Mouse (Mus musculus): ENCODE measurements at regions not wholly inside any gene's neighbourhood (a gene's known extent, or its start where the extent isn't known, plus 50 kb on each side); places are given as distances from the start of the nearest gene placed in this dataset.
"Not testable (repeated sequence)": the region's sequence is repeated elsewhere in the genome, so short reads cannot be mapped to it uniquely, and the experiment has no call there.

GRCm38 (mm10) chr14:86069329-86069728, 1071.7 kb downstream of the Diaph3 start:
- Histone ChIP-seq H3K9me3 (ENCODE audit: control insufficient read depth, low read length) (no peaks in the 10 kb centered on the region), H3K4me3 (replicated peaks; ENCODE audit: low read depth, low read length) (no peak overlapping the region), H3K36me3 (ENCODE audit: control insufficient read depth, insufficient read depth, low read length) (no peaks in the 10 kb centered on the region), H3K9ac (replicated peaks; ENCODE audit: low read length) (no peak overlapping the region), H3K27ac (replicated peaks; ENCODE audit: low read depth, low read length) (no peak overlapping the region), H3K27me3 (ENCODE audit: control insufficient read depth, insufficient read depth, low read length) (no peaks in the 10 kb centered on the region), H3K4me1 (ENCODE audit: control insufficient read depth, insufficient read depth, low read length) (0 out of 2 replicates have a peak, but pooled peaks cover 4% of the 10 kb centered on the region), H3K4me2 (ENCODE audit: low read length) (no peak overlapping the region)
- no peak for ATAC-seq (ENCODE audit: low FRiP score, low TSS enrichment)
- WGBS = 14% methylated on average over 1 of the region's 1 CpGs
- no peak for DNase-seq

GRCm38 (mm10) chr14:86067743-86068142, 1073.3 kb downstream of the Diaph3 start:
- H3K4me1 ChIP-seq (ENCODE audit: control insufficient read depth, insufficient read depth, low read length) = 0 out of 2 replicates have a peak, but pooled peaks cover 4% of the 10 kb centered on the region
- 97% methylated on average over 1 of the region's 1 CpGs for WGBS
- no peaks in the 10 kb centered on the region for H3K27me3 ChIP-seq (ENCODE audit: control insufficient read depth, insufficient read depth, low read length)
- ATAC-seq (ENCODE audit: low FRiP score, low TSS enrichment) (no peak), DNase-seq (no peak)
- no peak overlapping the region for H3K27ac ChIP-seq (replicated peaks; ENCODE audit: low read depth, low read length)
- no peaks in the 10 kb centered on the region for H3K36me3 ChIP-seq (ENCODE audit: control insufficient read depth, insufficient read depth, low read length)
- no peak overlapping the region for H3K4me3 ChIP-seq (replicated peaks; ENCODE audit: low read depth, low read length)
- H3K9ac ChIP-seq (replicated peaks; ENCODE audit: low read length) = no peak overlapping the region
- no peaks in the 10 kb centered on the region for H3K9me3 ChIP-seq (ENCODE audit: control insufficient read depth, low read length)
- H3K4me2 ChIP-seq (ENCODE audit: low read length) = no peak overlapping the region

GRCm38 (mm10) chr14:86063620-86063943, 1077.5 kb downstream of the Diaph3 start:
- no peak for DNase-seq
- Histone ChIP-seq H3K36me3 (ENCODE audit: control insufficient read depth, insufficient read depth, low read length) (no peaks in the 10 kb centered on the region), H3K27ac (replicated peaks; ENCODE audit: low read depth, low read length) (no peak overlapping the region), H3K4me1 (ENCODE audit: control insufficient read depth, insufficient read depth, low read length) (no peaks in the 10 kb centered on the region), H3K27me3 (ENCODE audit: control insufficient read depth, insufficient read depth, low read length) (no peaks in the 10 kb centered on the region), H3K9ac (replicated peaks; ENCODE audit: low read length) (no peak overlapping the region), H3K4me2 (ENCODE audit: low read length) (0 out of 2 replicates have a peak overlapping the region, but pooled peaks have one; percentile 21), H3K4me3 (replicated peaks; ENCODE audit: low read depth, low read length) (no peak overlapping the region), H3K9me3 (ENCODE audit: control insufficient read depth, low read length) (no peaks in the 10 kb centered on the region)
- 30% methylated on average over 3 of the region's 3 CpGs for WGBS
- no peak for ATAC-seq (ENCODE audit: low FRiP score, low TSS enrichment)

GRCm38 (mm10) chr14:86062885-86063619, 1078.0 kb downstream of the Diaph3 start:
- 0 out of 2 replicates have a peak overlapping the region, but pooled peaks have one; percentile 27 for H3K27ac ChIP-seq (replicated peaks; ENCODE audit: low read depth, low read length)
- H3K9me3 ChIP-seq (ENCODE audit: control insufficient read depth, low read length) = no peaks in the 10 kb centered on the region
- no peak overlapping the region for H3K4me3 ChIP-seq (replicated peaks; ENCODE audit: low read depth, low read length)
- H3K4me1 ChIP-seq (ENCODE audit: control insufficient read depth, insufficient read depth, low read length) = no peaks in the 10 kb centered on the region
- no peaks in the 10 kb centered on the region for H3K36me3 ChIP-seq (ENCODE audit: control insufficient read depth, insufficient read depth, low read length)
- no peaks in the 10 kb centered on the region for H3K27me3 ChIP-seq (ENCODE audit: control insufficient read depth, insufficient read depth, low read length)
- 42% methylated on average over 11 of the region's 11 CpGs for WGBS
- peak overlapping the region; percentile 21; the same call in 1 of the 2 replicates for H3K4me2 ChIP-seq (ENCODE audit: low read length)
- peak; percentile 69 for DNase-seq
- no peak overlapping the region for H3K9ac ChIP-seq (replicated peaks; ENCODE audit: low read length)
- no peak; the same call in 1 of the 2 replicates for ATAC-seq (ENCODE audit: low FRiP score, low TSS enrichment)

- 0 out of 2 replicates have a peak, but pooled peaks cover 4% of the 10 kb centered on the region for H3K4me1 ChIP-seq (ENCODE audit: control insufficient read depth, insufficient read depth, low read length)
- no peaks in the 10 kb centered on the region for H3K9me3 ChIP-seq (ENCODE audit: control insufficient read depth, low read length)
- no peaks in the 10 kb centered on the region for H3K27me3 ChIP-seq (ENCODE audit: control insufficient read depth, insufficient read depth, low read length)
- no peaks in the 10 kb centered on the region for H3K36me3 ChIP-seq (ENCODE audit: control insufficient read depth, insufficient read depth, low read length)
- H3K9ac ChIP-seq (replicated peaks; ENCODE audit: low read length) = no peak overlapping the region
- no peak overlapping the region for H3K4me3 ChIP-seq (replicated peaks; ENCODE audit: low read depth, low read length)
- H3K4me2 ChIP-seq (ENCODE audit: low read length) = no peak overlapping the region
- DNase-seq (no peak), ATAC-seq (ENCODE audit: low FRiP score, low TSS enrichment) (no peak)
- 84% methylated on average over 4 of the region's 4 CpGs for WGBS
- H3K27ac ChIP-seq (replicated peaks; ENCODE audit: low read depth, low read length) = no peak overlapping the region
These were observed 1084.0 kb downstream of the Diaph3 start for GRCm38 (mm10) chr14:86056991-86057390.

GRCm38 (mm10) chr14:86054668-86055067, 1086.4 kb downstream of the Diaph3 start:
- H3K4me2 ChIP-seq (ENCODE audit: low read length) = no peak overlapping the region
- no peaks in the 10 kb centered on the region for H3K27me3 ChIP-seq (ENCODE audit: control insufficient read depth, insufficient read depth, low read length)
- H3K9ac ChIP-seq (replicated peaks; ENCODE audit: low read length) = no peak overlapping the region
- WGBS = 90% methylated on average over 1 of the region's 1 CpGs
- H3K27ac ChIP-seq (replicated peaks; ENCODE audit: low read depth, low read length) = no peak overlapping the region
- 0 out of 2 replicates have a peak, but pooled peaks cover 4% of the 10 kb centered on the region for H3K4me1 ChIP-seq (ENCODE audit: control insufficient read depth, insufficient read depth, low read length)
- no peaks in the 10 kb centered on the region for H3K9me3 ChIP-seq (ENCODE audit: control insufficient read depth, low read length)
- no peak for ATAC-seq (ENCODE audit: low FRiP score, low TSS enrichment)
- H3K36me3 ChIP-seq (ENCODE audit: control insufficient read depth, insufficient read depth, low read length) = no peaks in the 10 kb centered on the region
- no peak for DNase-seq
- no peak overlapping the region for H3K4me3 ChIP-seq (replicated peaks; ENCODE audit: low read depth, low read length)

- Histone ChIP-seq H3K27ac (replicated peaks; ENCODE audit: low read depth, low read length) (no peak overlapping the region), H3K4me3 (replicated peaks; ENCODE audit: low read depth, low read length) (no peak overlapping the region), H3K4me1 (ENCODE audit: control insufficient read depth, insufficient read depth, low read length) (no peaks in the 10 kb centered on the region), H3K4me2 (ENCODE audit: low read length) (no peak overlapping the region), H3K9ac (replicated peaks; ENCODE audit: low read length) (no peak overlapping the region), H3K27me3 (ENCODE audit: control insufficient read depth, insufficient read depth, low read length) (no peaks in the 10 kb centered on the region), H3K36me3 (ENCODE audit: control insufficient read depth, insufficient read depth, low read length) (no peaks in the 10 kb centered on the region), H3K9me3 (ENCODE audit: control insufficient read depth, low read length) (no peaks in the 10 kb centered on the region)
- DNase-seq = no peak
- ATAC-seq (ENCODE audit: low FRiP score, low TSS enrichment) = no peak
These were observed 1111.6 kb downstream of the Diaph3 start for GRCm38 (mm10) chr14:86029401-86029800.

GRCm38 (mm10) chr14:86017611-86018010, 1123.4 kb downstream of the Diaph3 start:
- not testable (repeated sequence) for H3K36me3 ChIP-seq (ENCODE audit: control insufficient read depth, insufficient read depth, low read length); H3K4me3 ChIP-seq (replicated peaks; ENCODE audit: low read depth, low read length); ATAC-seq (ENCODE audit: low FRiP score, low TSS enrichment); DNase-seq; H3K9ac ChIP-seq (replicated peaks; ENCODE audit: low read length); H3K27ac ChIP-seq (replicated peaks; ENCODE audit: low read depth, low read length); H3K27me3 ChIP-seq (ENCODE audit: control insufficient read depth, insufficient read depth, low read length); H3K9me3 ChIP-seq (ENCODE audit: control insufficient read depth, low read length); H3K4me1 ChIP-seq (ENCODE audit: control insufficient read depth, insufficient read depth, low read length); H3K4me2 ChIP-seq (ENCODE audit: low read length)
- 88% methylated on average over 2 of the region's 2 CpGs for WGBS

Data from midbrain, embryonic 14.5 days (tissue).